Mouse (Mus musculus) CH12.LX (cell line): ENCODE results near the gene AL732309.1. TPM values are rescaled to one million over a fixed set of nuclear protein-coding genes. Genes with fewer than 3 reads are reported as not detected.

Experiments used
- DNase-seq: peaks from one replicate; pipeline ENCODE4 v3.0.0-alpha.2; 2013; ENCODE audit errors: extremely low read depth
- H3K27ac ChIP-seq: 2 replicates; pipeline ENCODE4 v1.5.1; 2012; ENCODE audit warnings: low read depth, mild to moderate bottlenecking, control low read depth, moderate library complexity; ENCODE audit not compliant: insufficient read depth
- H3K27me3 ChIP-seq: replicated peaks from 2 replicates; pipeline ENCODE3; 2012; ENCODE audit warnings: inconsistent platforms
- H3K36me3 ChIP-seq, 2 experiments: replicated peaks in 1 of 2; 2 replicates each; pipeline versions ENCODE3 to v1.6.1; 2012; ENCODE audit warnings: inconsistent platforms in 1 of 2, low read length in 1 of 2, mild to moderate bottlenecking in 1 of 2, mixed read lengths in 1 of 2, moderate library complexity in 1 of 2; ENCODE audit not compliant: control insufficient read depth in 1 of 2, insufficient read depth in 1 of 2
- H3K4me1 ChIP-seq, 2 experiments: 2 replicates each; pipeline ENCODE4 v1.6.1; 2012; ENCODE audit warnings: inconsistent platforms in 1 of 2, moderate library complexity in 1 of 2; ENCODE audit not compliant: insufficient read depth in 2 of 2, control insufficient read depth in 1 of 2
- H3K4me2 ChIP-seq: 2 replicates; pipeline ENCODE4 v1.6.1; 2012; ENCODE audit warnings: low read depth, mild to moderate bottlenecking, control low read depth; ENCODE audit not compliant: poor library complexity, insufficient read depth, severe bottlenecking
- H3K4me3 ChIP-seq, 3 experiments: fragments of 150-350 bp in 1 of 3; sonication (generic) in 1 of 3; replicated peaks in 1 of 3; 2 replicates each; pipeline versions ENCODE3 to v1.5.1; 2011 to 2012; ENCODE audit warnings: low read depth in 2 of 3, low read length in 2 of 3, mild to moderate bottlenecking in 2 of 3, moderate library complexity in 2 of 3, control low read depth in 1 of 3, improper control_type of control experiment in 1 of 3, inconsistent platforms in 1 of 3, mixed read lengths in 1 of 3; ENCODE audit not compliant: poor library complexity in 1 of 3
- H3K79me2 ChIP-seq: replicated peaks from 2 replicates; pipeline ENCODE4 v1.6.1; 2012; ENCODE audit warnings: mild to moderate bottlenecking, moderate library complexity; ENCODE audit not compliant: control insufficient read depth, poor library complexity, insufficient read depth, severe bottlenecking; ENCODE audit errors: extremely low read depth
- H3K9ac ChIP-seq: 2 replicates; pipeline ENCODE4 v1.6.1; 2012; ENCODE audit warnings: low read depth, mild to moderate bottlenecking, control low read depth, moderate library complexity; ENCODE audit not compliant: insufficient read depth
- H3K9me3 ChIP-seq: replicated peaks from 2 replicates; pipeline ENCODE3; 2012; ENCODE audit warnings: low read length, inconsistent platforms, mixed read lengths
- BHLHE40 ChIP-seq: IDR thresholded peaks from 2 replicates; pipeline ENCODE4 v1.6.1; 2011; ENCODE audit warnings: mild to moderate bottlenecking, low read depth, low read length, improper control_type of control experiment
- E2F4 ChIP-seq: IDR thresholded peaks from 2 replicates; pipeline ENCODE4 v1.6.1; 2011; ENCODE audit warnings: low read depth, low read length, improper control_type of control experiment; ENCODE audit not compliant: insufficient replicate concordance
- ELF1 ChIP-seq: IDR thresholded peaks from 2 replicates; pipeline ENCODE4 v1.6.1; 2014; ENCODE audit warnings: low read depth, mild to moderate bottlenecking, inconsistent platforms, low read length, improper control_type of control experiment
- GABPA ChIP-seq: IDR thresholded peaks from 2 replicates; pipeline ENCODE4 v1.6.1; 2012; ENCODE audit warnings: low read depth, low read length, improper control_type of control experiment, inconsistent platforms; ENCODE audit not compliant: insufficient replicate concordance
- IRF4 ChIP-seq: IDR thresholded peaks from 2 replicates; pipeline ENCODE4 v1.6.1; 2014; ENCODE audit warnings: low read depth, mild to moderate bottlenecking, inconsistent platforms, low read length, improper control_type of control experiment
- JUND ChIP-seq: conservative IDR thresholded peaks from 2 replicates; pipeline ENCODE4 v1.6.1; 2011; ENCODE audit warnings: low read depth, low read length, improper control_type of control experiment
- KAT2A ChIP-seq: IDR thresholded peaks from 2 replicates; pipeline ENCODE4 v1.6.1; 2012; ENCODE audit warnings: low read length, improper control_type of control experiment, inconsistent platforms; ENCODE audit not compliant: insufficient replicate concordance
- MAFK ChIP-seq: IDR thresholded peaks from 2 replicates; pipeline ENCODE4 v1.6.1; 2011; ENCODE audit warnings: low read length, improper control_type of control experiment; ENCODE audit not compliant: insufficient replicate concordance
- MAX ChIP-seq: IDR thresholded peaks from 2 replicates; pipeline ENCODE4 v1.6.1; 2011; ENCODE audit warnings: low read length, improper control_type of control experiment
- MAZ ChIP-seq: IDR thresholded peaks from 2 replicates; pipeline ENCODE4 v1.6.1; 2012; ENCODE audit warnings: low read depth, mild to moderate bottlenecking, inconsistent platforms, low read length, improper control_type of control experiment, moderate library complexity
- MXI1 ChIP-seq: IDR thresholded peaks from 2 replicates; pipeline ENCODE4 v1.6.1; 2011; ENCODE audit warnings: mild to moderate bottlenecking, low read depth, low read length, improper control_type of control experiment
- MYC ChIP-seq: IDR thresholded peaks from 2 replicates; pipeline ENCODE4 v1.6.1; 2011; ENCODE audit warnings: low read depth, mild to moderate bottlenecking, improper control_type of control experiment, low read length
- NELFE ChIP-seq: IDR thresholded peaks from 2 replicates; pipeline ENCODE4 v1.6.1; 2011; ENCODE audit warnings: low read depth, low read length, improper control_type of control experiment
- PAX5 ChIP-seq: IDR thresholded peaks from 2 replicates; pipeline ENCODE4 v1.6.1; 2012; ENCODE audit warnings: low read length, inconsistent platforms, mixed read lengths
- POLR2A ChIP-seq: IDR thresholded peaks from 2 replicates; pipeline ENCODE4 v1.6.1; 2011; ENCODE audit warnings: low read depth, mild to moderate bottlenecking, improper control_type of control experiment, low read length
- RCOR1 ChIP-seq: conservative IDR thresholded peaks from 2 replicates; pipeline ENCODE4 v1.6.1; 2012; ENCODE audit warnings: low read depth, mild to moderate bottlenecking, inconsistent platforms, low read length, improper control_type of control experiment
- SIN3A ChIP-seq: IDR thresholded peaks from 2 replicates; pipeline ENCODE4 v1.6.1; 2012; ENCODE audit warnings: low read length, improper control_type of control experiment, inconsistent platforms
- SMC3 ChIP-seq: IDR thresholded peaks from 2 replicates; pipeline ENCODE4 v1.6.1; 2011; ENCODE audit warnings: low read depth, low read length, improper control_type of control experiment
- TBP ChIP-seq: conservative IDR thresholded peaks from 2 replicates; pipeline ENCODE4 v1.6.1; 2011; ENCODE audit warnings: low read depth, low read length, improper control_type of control experiment
- UBTF ChIP-seq: IDR thresholded peaks from 2 replicates; pipeline ENCODE4 v1.6.1; 2012; ENCODE audit warnings: low read depth, mild to moderate bottlenecking, inconsistent platforms, low read length, improper control_type of control experiment, moderate library complexity
- ZC3H11A ChIP-seq: IDR thresholded peaks from 2 replicates; pipeline ENCODE4 v1.6.1; 2012; ENCODE audit warnings: low read depth, mild to moderate bottlenecking, inconsistent platforms, low read length, improper control_type of control experiment
- ZKSCAN1 ChIP-seq: IDR thresholded peaks from 2 replicates; pipeline ENCODE4 v1.6.1; 2012; ENCODE audit warnings: low read depth, inconsistent platforms, low read length, improper control_type of control experiment, borderline replicate concordance
- ZMIZ1 ChIP-seq: IDR thresholded peaks from 2 replicates; pipeline ENCODE4 v1.6.1; 2012; ENCODE audit warnings: low read depth, mild to moderate bottlenecking, inconsistent platforms, low read length, improper control_type of control experiment
- dilution Hi-C: fragments of 300-500 bp; cut with MboI; formaldehyde crosslinking; loops from 2 replicates; pipeline ENCODE4 v1.14.3; 2020; ENCODE audit warnings: low sequenced_read_pairs; ENCODE audit not compliant: extremely low pct_unique_long_range_greater_than_20kb, extremely low pct_ligation_motif_present
- in situ Hi-C: fragments of 300-500 bp; cut with MboI; formaldehyde crosslinking; loops from 3 replicates; pipeline ENCODE4 v1.14.3; 2019; ENCODE audit warnings: low sequenced_read_pairs, low pct_ligation_motif_present, low pct_unique_long_range_greater_than_20kb, mixed read lengths
- polyA plus RNA-seq: library from polyadenylated mRNA; unstranded; fragments of >175 nt; gene quantifications from 2 replicates; pipeline ENCODE4 v1.2.1, GENCODE M21; 2012; ENCODE audit warnings: low read depth; ENCODE audit not compliant: insufficient read length
- total RNA-seq, 2 experiments: library from RNA; depleted of rRNA; stranded (reverse); fragments of 300-350 nt in 1 of 2; fragments of >200 nt in 1 of 2; gene quantifications; 2 replicates each; pipeline ENCODE4 v1.2.3; 2012 to 2014

AL732309.1 gene
- total and polyA plus RNA-seq, 3 experiments = 4.5 to 8.9 (median 6.7) TPM

- Histone ChIP-seq H3K4me2 (no peak within 1 kb of the TSS), H3K4me1 (peaks cover 11 to 18% of the 10 kb centered on the region in 2 experiments), H3K9me3 (no peaks in the 10 kb centered on the region), H3K79me2 (peaks cover 14% of the 10 kb centered on the region), H3K9ac (no peak within 1 kb of the TSS), H3K27me3 (peaks cover 4% of the 10 kb centered on the region), H3K36me3 (peaks cover 5 to 6% of the 10 kb centered on the region in 2 experiments), H3K27ac (no peak within 1 kb of the TSS), H3K4me3 (no peak within 1 kb of the TSS)
- in situ Hi-C loops = no loop called here
- TF ChIP-seq KAT2A (no peak), MYC (no peak), ELF1 (no peak), RCOR1 (no peak)
- dilution Hi-C loops = no loop called here
- DNase-seq = no peak
These were observed 32.2 kb downstream of the AL732309.1 start, which contains the start of gene Stpg3 for GRCm38 (mm10) chr2:25214444-25214843. Gene Stpg3 (minus strand): TSS chr2:25214637.

GRCm38 (mm10) chr2:25213266-25213865 is 33.3 kb downstream of the AL732309.1 start:
- Histone ChIP-seq H3K9me3 (no peaks in the 10 kb centered on the region), H3K79me2 (peaks cover 20% of the 10 kb centered on the region), H3K9ac (no peak overlapping the region)
- no peak for DNase-seq
- TF ChIP-seq MAZ (no peak), IRF4 (no peak), SMC3 (no peak), MXI1 (no peak), ELF1 (no peak), BHLHE40 (no peak), PAX5 (no peak), TBP (no peak)
- TF ChIP-seq, all 38 proteins: peak for 0
- Histone ChIP-seq H3K36me3 (peaks cover 5 to 14% of the 10 kb centered on the region in 2 experiments), H3K4me2 (no peak overlapping the region), H3K4me3 (no peak overlapping the region), H3K4me1 (peaks cover 11 to 27% of the 10 kb centered on the region in 2 experiments), H3K27ac (no peak overlapping the region), H3K27me3 (peaks cover 4% of the 10 kb centered on the region)
- dilution Hi-C loops = no loop called here
- in situ Hi-C loops = no loop called here

- Histone ChIP-seq H3K4me3 (peak within 1 kb of the TSS; percentile 78 to 93 (median 89)), H3K27ac (peak within 1 kb of the TSS; percentile 56), H3K9me3 (no peaks in the 10 kb centered on the region), H3K79me2 (peaks cover 23% of the 10 kb centered on the region), H3K4me2 (peak within 1 kb of the TSS; percentile 89), H3K36me3 (peaks cover 23 to 35% of the 10 kb centered on the region in 2 experiments), H3K4me1 (peaks cover 11 to 29% of the 10 kb centered on the region in 2 experiments), H3K27me3 (peaks cover 4% of the 10 kb centered on the region), H3K9ac (peak within 1 kb of the TSS; percentile 84)
- dilution Hi-C loops (no loop called here), in situ Hi-C loops (no loop called here)
- DNase-seq = peak; percentile 95
- peak; percentile 83 for TF ChIP-seq BHLHE40
- peak; percentile 91 for TF ChIP-seq SIN3A
- peak; percentile 82; the same call in 1 of the 2 replicates for TF ChIP-seq ZMIZ1
- TF ChIP-seq JUND = no peak
- no peak for TF ChIP-seq MAFK
- TF ChIP-seq UBTF = no peak
- TF ChIP-seq E2F4 = peak; percentile 55; the same call in 1 of the 2 replicates
- TF ChIP-seq ZC3H11A = no peak
- 0 out of 2 replicates have a peak, but pooled peaks have one; percentile 32 for TF ChIP-seq TBP
- TF ChIP-seq GABPA = peak; percentile 40; the same call in 1 of the 2 replicates
- no peak for TF ChIP-seq RCOR1
- no peak for TF ChIP-seq PAX5
- peak; percentile 86 for TF ChIP-seq NELFE
- TF ChIP-seq POLR2A = peak; percentile 88
- TF ChIP-seq MAX = peak; percentile 74
- no peak for TF ChIP-seq ZKSCAN1
- TF ChIP-seq MAZ = peak; percentile 61; the same call in 1 of the 2 replicates
- TF ChIP-seq MYC = peak; percentile 76; the same call in 1 of the 2 replicates
These were observed 35.5 kb downstream of the AL732309.1 start, which contains the start of gene Nelfb for GRCm38 (mm10) chr2:25211121-25211670. Gene Nelfb (minus strand): TSS chr2:25211489.
